Mouse (Mus musculus) ovary, adult 2 months (tissue): ENCODE measurements around the gene Atp2b4. TPM values are rescaled to one million over a fixed set of nuclear protein-coding genes. Genes with fewer than 3 reads are reported as not detected.

Source experiments
- polyA plus RNA-seq: library from polyadenylated mRNA; depleted of rRNA; stranded (reverse); fragments of >200 nt; gene quantifications from 2 replicates; pipeline ENCODE4 v1.2.3, GENCODE M21; 2012; rRNA removed

Atp2b4 gene
- 12.8 and 17.8 TPM in 2 replicates for polyA plus RNA-seq

DNA sequence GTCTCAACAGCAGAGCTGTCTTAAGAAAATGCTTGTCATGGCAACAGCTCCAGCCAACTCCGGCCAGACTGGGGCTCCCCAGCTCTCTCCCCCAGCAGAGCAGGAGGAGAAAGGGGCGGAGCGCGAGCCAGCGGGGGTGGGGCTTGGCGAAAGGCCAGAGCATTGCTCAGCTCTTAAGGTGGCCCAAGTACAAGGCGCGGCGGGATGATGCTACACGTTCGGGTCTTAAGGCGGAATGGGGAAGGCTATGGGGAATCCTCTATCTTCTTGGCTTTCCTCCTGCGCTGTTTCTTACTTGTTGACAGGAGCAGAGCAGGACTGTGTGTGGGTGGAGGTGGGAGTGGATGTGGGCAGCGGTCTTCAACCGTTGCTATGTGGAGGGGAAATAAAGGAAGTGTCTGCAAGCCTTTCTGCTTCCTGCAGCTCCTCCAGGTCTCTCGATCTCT, at the start of gene Atp2b4:
Gene Atp2b4 (minus strand): TSS at position 94 of the 446 bp plus-strand sequence.

DNA sequence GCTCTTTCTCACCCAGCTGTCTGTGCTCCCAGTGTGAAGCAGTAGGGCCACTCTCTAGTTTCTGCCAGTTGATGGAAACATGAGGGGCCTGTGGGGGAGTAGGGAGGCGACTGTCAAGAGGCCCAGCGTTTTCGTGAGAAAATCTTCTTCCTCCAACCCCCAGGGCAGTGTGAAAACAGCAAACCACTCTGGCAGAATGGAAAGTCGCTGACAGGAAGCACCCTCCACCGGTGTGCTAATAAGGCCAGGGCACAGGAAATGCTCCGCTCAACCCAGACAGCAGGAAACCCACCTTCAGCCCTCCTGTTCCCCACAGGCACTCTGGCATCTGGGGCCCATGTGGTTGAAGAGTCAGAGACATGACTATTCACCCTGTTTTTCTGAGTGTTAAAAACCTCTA, 110.9 kb downstream of the Atp2b4 start, which contains the start of gene Lax1:
Gene Lax1 (minus strand): TSS at position 212 of the 400 bp plus-strand sequence.

DNA sequence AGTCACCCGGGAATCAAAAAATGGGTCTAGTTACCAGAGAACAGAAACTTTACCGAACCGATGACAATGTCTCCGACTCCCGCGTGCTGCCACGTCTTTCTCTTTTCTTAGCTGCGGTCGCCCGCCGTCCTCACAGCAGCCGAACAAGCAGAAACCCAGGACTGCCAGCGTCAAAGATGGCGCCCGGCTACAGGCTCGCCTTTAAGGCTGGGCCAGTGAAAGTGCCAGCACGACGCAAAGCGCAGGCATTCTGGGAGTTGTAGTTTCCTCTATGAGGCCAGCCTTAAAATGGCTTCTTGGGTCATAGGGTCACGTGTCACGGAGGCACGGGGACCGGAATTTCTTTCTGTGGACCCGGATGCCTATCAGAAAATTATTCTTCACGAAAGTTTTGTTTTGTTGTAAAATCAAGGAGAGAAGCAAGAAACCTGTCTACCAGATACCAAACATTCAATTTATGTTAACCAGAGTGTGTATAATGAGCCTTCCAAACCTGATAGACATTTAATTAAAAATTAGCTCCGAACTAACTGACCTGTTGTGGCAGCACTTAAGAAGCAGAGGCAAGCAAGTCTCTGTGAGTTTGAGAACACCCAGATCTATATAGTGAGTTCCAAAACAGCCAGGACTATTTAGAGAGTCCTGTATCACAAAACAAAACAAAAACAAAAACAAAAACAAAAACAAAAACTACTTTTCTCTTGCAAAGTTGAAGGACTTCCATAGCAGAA, 139.5 kb downstream of the Atp2b4 start, which contains the start of gene Gm38394:
Gene Gm38394 (minus strand): TSS at position 116 of the 731 bp plus-strand sequence.

DNA sequence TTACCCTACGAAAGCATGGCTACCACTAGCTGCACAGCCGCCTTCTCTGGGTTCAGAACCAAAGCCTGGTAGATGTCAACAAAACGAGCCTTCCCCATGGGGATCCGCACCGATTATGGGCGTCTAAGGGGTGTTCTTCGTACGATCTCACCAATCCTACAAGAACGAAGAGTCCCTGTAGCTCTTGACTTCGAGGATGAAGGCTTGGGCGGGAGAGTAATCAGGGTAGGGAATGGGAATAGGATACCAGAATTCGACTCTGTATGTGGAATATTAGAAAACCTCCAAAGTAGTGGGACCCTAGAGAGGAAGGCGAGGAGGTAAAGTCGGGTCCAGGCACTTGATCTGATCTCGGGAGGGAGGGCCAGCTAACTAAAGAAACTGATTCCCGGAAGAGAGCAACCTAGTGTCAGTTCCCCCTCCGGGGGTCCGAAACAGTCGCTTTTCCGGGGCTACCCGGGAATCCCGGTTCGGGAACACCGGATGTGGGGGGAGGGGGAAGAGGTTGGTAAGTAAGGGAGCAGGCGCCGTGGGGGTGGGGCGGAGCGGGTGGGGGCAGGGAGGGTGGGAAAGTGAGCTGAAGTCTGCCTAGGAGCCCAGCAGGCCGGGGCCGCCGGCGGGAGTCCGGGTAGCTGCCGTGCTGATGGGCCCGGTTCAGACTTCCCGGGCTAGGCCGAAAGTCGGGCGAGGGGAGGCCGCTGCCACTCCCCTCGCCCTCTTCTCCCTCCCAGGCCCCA, 140.2 kb downstream of the Atp2b4 start, which contains the start of gene Zbed6:
Gene Zbed6 (minus strand): TSS at position 420 of the 737 bp plus-strand sequence.

Other genes starting within 250 kb of the Atp2b4 start
- 12.1 and 23.8 TPM in 2 replicates for gene Snrpe, start 190.8 kb downstream of the Atp2b4 start, polyA plus RNA-seq
- gene Zbed6, start 140.2 kb downstream of the Atp2b4 start, polyA plus RNA-seq, result 2.5 and 3.1 TPM in 2 replicates
- 2.6 and 2.9 TPM in 2 replicates for gene Gm38394, start 139.7 kb downstream of the Atp2b4 start, polyA plus RNA-seq
- gene Lax1, start 110.9 kb downstream of the Atp2b4 start, polyA plus RNA-seq, result 0.79 and 0.87 TPM in 2 replicates
- gene Optc, start 107.0 kb upstream of the Atp2b4 start, polyA plus RNA-seq, result 5.8 and 8.6 TPM in 2 replicates
- gene Prelp, start 120.4 kb upstream of the Atp2b4 start, polyA plus RNA-seq, result 19.2 and 31.4 TPM in 2 replicates
- gene Fmod, start 236.2 kb upstream of the Atp2b4 start, polyA plus RNA-seq, result 7.0 and 11.3 TPM in 2 replicates